Mouse (Mus musculus) embryonic facial prominence, embryonic 14.5 days (tissue): ENCODE measurements around the gene Slc12a8. TPM values are rescaled to one million over a fixed set of nuclear protein-coding genes. Genes with fewer than 3 reads are reported as not detected.

Experiments
- ATAC-seq: fragments of 200-750 bp; cut with Nextera tagmentation; 2 replicates; pipeline ENCODE4 v1.8.0; 2017; ENCODE audit warnings: low read depth, moderate number of reproducible peaks, moderate TSS enrichment
- DNase-seq: peaks from one replicate; pipeline ENCODE4 v3.0.0-alpha.2; 2015; ENCODE audit warnings: low spot score
- H3K27ac ChIP-seq: fragments of 300-500 bp; sonication (generic); replicated peaks from 2 replicates; pipeline ENCODE4 v1.5.1; 2014; ENCODE audit warnings: low read depth, mild to moderate bottlenecking, low read length, moderate library complexity
- H3K27me3 ChIP-seq: fragments of 300-500 bp; sonication (generic); replicated peaks from 2 replicates; pipeline ENCODE4 v1.6.1; 2014; ENCODE audit warnings: low read length; ENCODE audit not compliant: control insufficient read depth, insufficient read depth
- H3K36me3 ChIP-seq: fragments of 300-500 bp; sonication (generic); 2 replicates; pipeline ENCODE4 v1.6.1; 2014; ENCODE audit warnings: low read length, mixed read lengths; ENCODE audit not compliant: control insufficient read depth, insufficient read depth
- H3K4me1 ChIP-seq: fragments of 300-500 bp; sonication (generic); 2 replicates; pipeline ENCODE4 v1.6.1; 2014; ENCODE audit warnings: antibody characterized with exemption, low read length; ENCODE audit not compliant: control insufficient read depth, insufficient read depth
- H3K4me2 ChIP-seq: fragments of 300-500 bp; sonication (generic); 2 replicates; pipeline ENCODE4 v1.6.1; 2014; ENCODE audit warnings: low read depth, mild to moderate bottlenecking, low read length, moderate library complexity, mixed read lengths
- H3K4me3 ChIP-seq: fragments of 300-500 bp; sonication (generic); 2 replicates; pipeline ENCODE4 v1.5.1; 2014; ENCODE audit warnings: low read depth, mild to moderate bottlenecking, low read length
- H3K9ac ChIP-seq: fragments of 300-500 bp; sonication (generic); 2 replicates; pipeline ENCODE4 v1.6.1; 2014; ENCODE audit warnings: low read depth, mild to moderate bottlenecking, low read length, moderate library complexity, mixed read lengths
- H3K9me3 ChIP-seq: fragments of 300-500 bp; sonication (generic); 2 replicates; pipeline ENCODE4 v1.6.1; 2016; ENCODE audit warnings: low read length; ENCODE audit not compliant: control insufficient read depth
- WGBS: fragments of 180-500 bp; shearing (Covaris S2); extraction: QIAGEN DNeasy Blood & Tissue Kit; methylation state at CpG from one replicate; pipeline ENCODE4 v1.1.7; 2014; 5-methylcytosine and 5-hydroxymethylcytosine counted together
- polyA plus RNA-seq: library from polyadenylated mRNA; unstranded; fragments of >200 nt; fragmentation: Nextera tagmentation; extraction: Ambion mirVana; gene quantifications from 2 replicates; pipeline ENCODE4 v1.2.1, GENCODE M21; 2014

Slc12a8 gene
- polyA plus RNA-seq: 0.68 and 1.0 TPM in 2 replicates

GRCm38 (mm10) chr16:33516807-33517565 lies at the start of gene Slc12a8:
Gene Slc12a8, plus strand, starts transcription at chr16:33517328.
- H3K27ac ChIP-seq: 0 out of 2 replicates have a peak within 1 kb of the TSS, but pooled peaks have one; percentile 18

GRCm38 (mm10) chr16:33467451-33467850 lies 49.7 kb upstream of the Slc12a8 start:
- no peak for ATAC-seq

More at GRCm38 (mm10) chr16:33516807-33517565, at the start of gene Slc12a8:
- DNase-seq (peak; percentile 77), ATAC-seq (peak; percentile 75)
- peak within 1 kb of the TSS; percentile 40 for H3K4me3 ChIP-seq
- H3K27me3 ChIP-seq: no peaks in the 10 kb centered on the region
- H3K9ac ChIP-seq: peak within 1 kb of the TSS; percentile 60
- H3K36me3 ChIP-seq: no peaks in the 10 kb centered on the region
- peak within 1 kb of the TSS; percentile 78 for H3K4me2 ChIP-seq
- 3% methylated on average over 27 of the region's 27 CpGs for WGBS
- no peaks in the 10 kb centered on the region for H3K9me3 ChIP-seq
- peaks cover 13% of the 10 kb centered on the region for H3K4me1 ChIP-seq

GRCm38 (mm10) chr16:33469973-33470372 lies 47.2 kb upstream of the Slc12a8 start:
- H3K27me3 ChIP-seq: no peaks in the 10 kb centered on the region
- ATAC-seq: peak; percentile 41; the same call in 1 of the 2 replicates

More at GRCm38 (mm10) chr16:33467451-33467850, 49.7 kb upstream of the Slc12a8 start:
- Histone ChIP-seq H3K27me3 (no peaks in the 10 kb centered on the region), H3K4me3 (no peak overlapping the region), H3K36me3 (peaks cover 14% of the 10 kb centered on the region), H3K27ac (no peak overlapping the region), H3K4me1 (0 out of 2 replicates have a peak, but pooled peaks cover 7% of the 10 kb centered on the region), H3K4me2 (no peak overlapping the region), H3K9ac (no peak overlapping the region), H3K9me3 (no peaks in the 10 kb centered on the region)
- 61% methylated on average over 6 of the region's 6 CpGs for WGBS
- no peak for DNase-seq

GRCm38 (mm10) chr16:33474381-33474780 lies 42.7 kb upstream of the Slc12a8 start:
- Histone ChIP-seq H3K36me3 (peaks cover 48% of the 10 kb centered on the region), H3K4me2 (no peak overlapping the region), H3K4me3 (no peak overlapping the region), H3K27ac (no peak overlapping the region), H3K9me3 (no peaks in the 10 kb centered on the region), H3K4me1 (no peaks in the 10 kb centered on the region), H3K9ac (no peak overlapping the region), H3K27me3 (no peaks in the 10 kb centered on the region)
- DNase-seq (no peak), ATAC-seq (no peak)
- 91% methylated on average over 6 of the region's 6 CpGs for WGBS

More at GRCm38 (mm10) chr16:33469973-33470372, 47.2 kb upstream of the Slc12a8 start:
- Histone ChIP-seq H3K36me3 (peaks cover 21% of the 10 kb centered on the region), H3K27ac (0 out of 2 replicates have a peak overlapping the region, but pooled peaks have one; percentile 13), H3K9me3 (no peaks in the 10 kb centered on the region), H3K4me3 (no peak overlapping the region), H3K4me2 (no peak overlapping the region), H3K9ac (no peak overlapping the region), H3K4me1 (no peaks in the 10 kb centered on the region)
- DNase-seq: peak; percentile 88

GRCm38 (mm10) chr16:33479926-33480325 lies 37.2 kb upstream of the Slc12a8 start:
- Histone ChIP-seq H3K36me3 (peaks cover 61% of the 10 kb centered on the region), H3K9me3 (no peaks in the 10 kb centered on the region), H3K4me1 (no peaks in the 10 kb centered on the region), H3K27ac (no peak overlapping the region), H3K27me3 (no peaks in the 10 kb centered on the region), H3K4me2 (no peak overlapping the region), H3K9ac (no peak overlapping the region), H3K4me3 (no peak overlapping the region)
- no peak for ATAC-seq
- no peak for DNase-seq

- no peak overlapping the region for H3K4me3 ChIP-seq
- WGBS: 98% methylated on average over 2 of the region's 2 CpGs
- DNase-seq (no peak), ATAC-seq (no peak)
- no peaks in the 10 kb centered on the region for H3K27me3 ChIP-seq
- no peaks in the 10 kb centered on the region for H3K4me1 ChIP-seq
- no peaks in the 10 kb centered on the region for H3K9me3 ChIP-seq
- no peak overlapping the region for H3K9ac ChIP-seq
- H3K4me2 ChIP-seq: no peak overlapping the region
- H3K36me3 ChIP-seq: peaks cover 62% of the 10 kb centered on the region
- no peak overlapping the region for H3K27ac ChIP-seq
Observed at GRCm38 (mm10) chr16:33481148-33481547, 36.0 kb upstream of the Slc12a8 start.

- H3K27me3 ChIP-seq: no peaks in the 10 kb centered on the region
- peaks cover 51% of the 10 kb centered on the region for H3K36me3 ChIP-seq
- WGBS: 90% methylated on average over 3 of the region's 3 CpGs
Observed at GRCm38 (mm10) chr16:33482309-33482708, 34.8 kb upstream of the Slc12a8 start.

GRCm38 (mm10) chr16:33487709-33488108 lies 29.4 kb upstream of the Slc12a8 start:
- H3K4me3 ChIP-seq: no peak overlapping the region
- H3K36me3 ChIP-seq: peaks cover 38% of the 10 kb centered on the region
- 89% methylated on average over 4 of the region's 4 CpGs for WGBS
- no peak for ATAC-seq
- no peaks in the 10 kb centered on the region for H3K9me3 ChIP-seq
- H3K4me2 ChIP-seq: no peak overlapping the region
- no peaks in the 10 kb centered on the region for H3K4me1 ChIP-seq
- no peak for DNase-seq
- H3K27ac ChIP-seq: no peak overlapping the region
- H3K27me3 ChIP-seq: no peaks in the 10 kb centered on the region
- no peak overlapping the region for H3K9ac ChIP-seq

More at GRCm38 (mm10) chr16:33482309-33482708, 34.8 kb upstream of the Slc12a8 start:
- Histone ChIP-seq H3K4me1 (no peaks in the 10 kb centered on the region), H3K9ac (no peak overlapping the region), H3K27ac (no peak overlapping the region), H3K4me3 (no peak overlapping the region), H3K4me2 (no peak overlapping the region), H3K9me3 (no peaks in the 10 kb centered on the region)
- DNase-seq (no peak), ATAC-seq (no peak)
